Mouse (Mus musculus): ENCODE data around the gene Ubxn1. TPM values are rescaled to one million over a fixed set of nuclear protein-coding genes. Genes with fewer than 3 reads are reported as not detected.

Gene Ubxn1
- polyA plus RNA-seq, 1 experiment from 2014 or later: 170 TPM

Small RNA genes within 50 kb of the gene (microRNA-seq; reads per million reads assigned to microRNA genes)
- gene Mir5136: 0.66 reads per million

Other genes with a start within 250 kb of the Ubxn1 start
- gene Chrm1, start 207.7 kb upstream of the Ubxn1 start, polyA plus RNA-seq (2015; fragmentation: Nextera tagmentation; extraction: Ambion mirVana): 1.3 and 1.9 TPM in 2 replicates
- gene Slc3a2, start 148.1 kb upstream of the Ubxn1 start, polyA plus RNA-seq (2015; fragmentation: Nextera tagmentation; extraction: Ambion mirVana): 111 and 116 TPM in 2 replicates
- 83.0 and 83.5 TPM in 2 replicates for gene Wdr74, start 135.7 kb upstream of the Ubxn1 start, polyA plus RNA-seq (2015; fragmentation: Nextera tagmentation; extraction: Ambion mirVana)
- gene 1700092M07Rik, start 130.8 kb upstream of the Ubxn1 start, polyA plus RNA-seq (2015; fragmentation: Nextera tagmentation; extraction: Ambion mirVana): 1.1 and 2.1 TPM in 2 replicates
- 146 and 148 TPM in 2 replicates for gene Stx5a, start 130.1 kb upstream of the Ubxn1 start, polyA plus RNA-seq (2015; fragmentation: Nextera tagmentation; extraction: Ambion mirVana)
- 150 and 165 TPM in 2 replicates for gene Nxf1, start 114.4 kb upstream of the Ubxn1 start, polyA plus RNA-seq (2015; fragmentation: Nextera tagmentation; extraction: Ambion mirVana)
- gene Tmem223, start 100.5 kb upstream of the Ubxn1 start, polyA plus RNA-seq (2015; fragmentation: Nextera tagmentation; extraction: Ambion mirVana): 137 and 143 TPM in 2 replicates
- 88.9 and 96.9 TPM in 2 replicates for gene Tmem179b, start 97.0 kb upstream of the Ubxn1 start, polyA plus RNA-seq (2015; fragmentation: Nextera tagmentation; extraction: Ambion mirVana)
- 17.1 and 19.8 TPM in 2 replicates for gene Taf6l, start 85.1 kb upstream of the Ubxn1 start, polyA plus RNA-seq (2015; fragmentation: Nextera tagmentation; extraction: Ambion mirVana)
- 122 and 129 TPM in 2 replicates for gene Polr2g, start 72.9 kb upstream of the Ubxn1 start, polyA plus RNA-seq (2015; fragmentation: Nextera tagmentation; extraction: Ambion mirVana)
- gene Zbtb3, start 68.9 kb upstream of the Ubxn1 start, polyA plus RNA-seq (2015; fragmentation: Nextera tagmentation; extraction: Ambion mirVana): 4.4 and 4.5 TPM in 2 replicates
- gene Ttc9c, start 52.2 kb upstream of the Ubxn1 start, polyA plus RNA-seq (2015; fragmentation: Nextera tagmentation; extraction: Ambion mirVana): 45.3 and 46.3 TPM in 2 replicates
- 4.5 and 4.7 TPM in 2 replicates for gene Hnrnpul2, start 51.5 kb upstream of the Ubxn1 start, polyA plus RNA-seq (2015; fragmentation: Nextera tagmentation; extraction: Ambion mirVana)
- not detected in 2 replicates for gene AC129217.1, start 41.7 kb upstream of the Ubxn1 start, polyA plus RNA-seq (2015; fragmentation: Nextera tagmentation; extraction: Ambion mirVana)
- 54.1 and 63.3 TPM in 2 replicates for gene Bscl2, start 34.0 kb upstream of the Ubxn1 start, polyA plus RNA-seq (2015; fragmentation: Nextera tagmentation; extraction: Ambion mirVana)
- 10.4 and 10.7 TPM in 2 replicates for gene Gng3, start 32.3 kb upstream of the Ubxn1 start, polyA plus RNA-seq (2015; fragmentation: Nextera tagmentation; extraction: Ambion mirVana)
- gene Lrrn4cl, start 20.7 kb upstream of the Ubxn1 start, polyA plus RNA-seq (2015; fragmentation: Nextera tagmentation; extraction: Ambion mirVana): 2.0 and 2.8 TPM in 2 replicates
- gene Uqcc3, start 9.4 kb downstream of the Ubxn1 start, polyA plus RNA-seq (2015; fragmentation: Nextera tagmentation; extraction: Ambion mirVana): 59.9 and 66.2 TPM in 2 replicates
- gene Lbhd1, start 12.2 kb downstream of the Ubxn1 start, polyA plus RNA-seq (2015; fragmentation: Nextera tagmentation; extraction: Ambion mirVana): 50.2 and 77.0 TPM in 2 replicates
- not detected in 2 replicates for gene Gm49403, start 12.4 kb downstream of the Ubxn1 start, polyA plus RNA-seq (2015; fragmentation: Nextera tagmentation; extraction: Ambion mirVana)
- 74.3 and 75.6 TPM in 2 replicates for gene 1810009A15Rik, start 17.4 kb downstream of the Ubxn1 start, polyA plus RNA-seq (2015; fragmentation: Nextera tagmentation; extraction: Ambion mirVana)
- gene Gm49416, start 17.4 kb downstream of the Ubxn1 start, polyA plus RNA-seq (2015; fragmentation: Nextera tagmentation; extraction: Ambion mirVana): 0.18 TPM in 1 of 2 replicates, not detected in the other
- gene Ints5, start 21.5 kb downstream of the Ubxn1 start, polyA plus RNA-seq (2015; fragmentation: Nextera tagmentation; extraction: Ambion mirVana): 35.4 and 39.7 TPM in 2 replicates
- 105 and 108 TPM in 2 replicates for gene Ganab, start 26.6 kb downstream of the Ubxn1 start, polyA plus RNA-seq (2015; fragmentation: Nextera tagmentation; extraction: Ambion mirVana)
- gene B3gat3, start 48.9 kb downstream of the Ubxn1 start, polyA plus RNA-seq (2015; fragmentation: Nextera tagmentation; extraction: Ambion mirVana): 37.2 and 39.0 TPM in 2 replicates
- 2.8 and 3.1 TPM in 2 replicates for gene Rom1, start 57.9 kb downstream of the Ubxn1 start, polyA plus RNA-seq (2015; fragmentation: Nextera tagmentation; extraction: Ambion mirVana)
- 28.5 and 30.5 TPM in 2 replicates for gene Eml3, start 58.1 kb downstream of the Ubxn1 start, polyA plus RNA-seq (2015; fragmentation: Nextera tagmentation; extraction: Ambion mirVana)
- gene Mta2, start 70.4 kb downstream of the Ubxn1 start, polyA plus RNA-seq (2015; fragmentation: Nextera tagmentation; extraction: Ambion mirVana): 142 and 149 TPM in 2 replicates
- 30.0 and 34.9 TPM in 2 replicates for gene Tut1, start 82.4 kb downstream of the Ubxn1 start, polyA plus RNA-seq (2015; fragmentation: Nextera tagmentation; extraction: Ambion mirVana)
- gene Eef1g, start 95.5 kb downstream of the Ubxn1 start, polyA plus RNA-seq (2015; fragmentation: Nextera tagmentation; extraction: Ambion mirVana): 401 and 441 TPM in 2 replicates
- gene Ahnak, start 117.8 kb downstream of the Ubxn1 start, polyA plus RNA-seq (2015; fragmentation: Nextera tagmentation; extraction: Ambion mirVana): 46.4 and 48.3 TPM in 2 replicates
- gene Scgb1a1, start 216.5 kb downstream of the Ubxn1 start, polyA plus RNA-seq (2015; fragmentation: Nextera tagmentation; extraction: Ambion mirVana): 0.75 and 1.3 TPM in 2 replicates

Data from stomach, embryonic 16.5 days (tissue).